In genomic region chr13:101592355-101592754, GRCm38 (mm10) we compare ENCODE assay signal across 22 mouse cellular contexts.
DNase-seq lines count a peak whose midpoint lies in the region; ATAC-seq lines count a peak whose summit lies in the region.
"Had no signal": no experiment of that assay in that cellular context is flagged by ENCODE, and none has a peak within 500 bp of the region (broad histone marks: within the 10 kb centered on the region; RNA-seq: fewer than 3 reads in every experiment).

No protein-coding gene starts in this region.

- H3K4me3 ChIP-seq in brown adipose tissue, adult 24 weeks (ENCODE audit: insufficient read depth, low read depth, low read length): no peak overlapping the region
- H3K4me3 ChIP-seq: embryonic facial prominence, embryonic 12.5 days; heart, embryonic 15.5 days; hindbrain, embryonic 10.5 days; intestine, embryonic 15.5 days had no signal

- DNase-seq in adipocyte (ENCODE audit: low spot score): peak; percentile 11
- DNase-seq in splenic B cell, adult 2 months (ENCODE audit: low read depth, low spot score): peak; percentile 9
- no peak for DNase-seq in T-cell, adult 2 months (ENCODE audit: low spot score)
- no peak for DNase-seq in thymus, postnatal 0 days (ENCODE audit: low spot score)
- DNase-seq: adrenal gland, postnatal 14 days; B cell, adult 2 months; cerebellum, adult 2 months; cerebellum, postnatal 14 days; gastrocnemius, postnatal 36 days; heart, adult 18-20 months; heart, postnatal 14 days had no signal

- H3K36me3 ChIP-seq in splenic B cell, adult 2 months (ENCODE audit: control insufficient read depth, insufficient read depth, low read length, poor library complexity, severe bottlenecking): no peaks in the 10 kb centered on the region
- H3K36me3 ChIP-seq: embryonic facial prominence, embryonic 12.5 days; G1E; heart, embryonic 15.5 days; hindbrain, embryonic 10.5 days; intestine, embryonic 15.5 days had no signal

- peaks cover 6% of the 10 kb centered on the region for H3K4me1 ChIP-seq in brown adipose tissue, adult 24 weeks (ENCODE audit: control insufficient read depth, insufficient read depth, insufficient read length, low read length)
- H3K4me1 ChIP-seq: embryonic facial prominence, embryonic 12.5 days had no signal

- H3K27ac ChIP-seq in brown adipose tissue, adult 24 weeks (replicated peaks; ENCODE audit: low read depth, low read length): peak overlapping the region; percentile 88
- H3K27ac ChIP-seq: embryonic facial prominence, embryonic 12.5 days; heart, embryonic 15.5 days; hindbrain, embryonic 10.5 days; hindbrain, embryonic 14.5 days; intestine, embryonic 15.5 days had no signal

- ATAC-seq in megakaryocyte, adult 5-6 weeks (ENCODE audit: poor library complexity, severe bottlenecking): peak; percentile 93
- no peak for ATAC-seq in megakaryocyte-erythroid progenitor cell, adult 5-6 weeks (replicated peaks; ENCODE audit: low FRiP score, low TSS enrichment, poor library complexity, severe bottlenecking)
- ATAC-seq: CD4-positive, CD25-positive, alpha-beta regulatory T cell, adult 4 months; forebrain, embryonic 16.5 days; intestine, embryonic 15.5 days had no signal

- no peaks in the 10 kb centered on the region for H3K27me3 ChIP-seq in splenic B cell, adult 2 months (ENCODE audit: control insufficient read depth, insufficient read depth, low read length, poor library complexity, severe bottlenecking)
- H3K27me3 ChIP-seq: embryonic facial prominence, embryonic 12.5 days; heart, embryonic 15.5 days; intestine, embryonic 15.5 days had no signal

Comparison
In these comparisons a context has a peak if more than half of its experiments do, and no peak if none do; other contexts are left out.
1. DNase-seq: peak in adipocyte (single experiment) and splenic B cell, adult 2 months (single experiment); none in T-cell, adult 2 months (single experiment) and thymus, postnatal 0 days (single experiment).